Mouse (Mus musculus) left cerebral cortex, adult 9 months (tissue): ENCODE measurements around the gene Maml3.

Experiments
- DNase-seq, 2 experiments: peaks; one replicate each; pipeline ENCODE4 v3.0.0; 2022; ENCODE audit warnings: low spot score in 2 of 2

Gene Maml3

DNA sequence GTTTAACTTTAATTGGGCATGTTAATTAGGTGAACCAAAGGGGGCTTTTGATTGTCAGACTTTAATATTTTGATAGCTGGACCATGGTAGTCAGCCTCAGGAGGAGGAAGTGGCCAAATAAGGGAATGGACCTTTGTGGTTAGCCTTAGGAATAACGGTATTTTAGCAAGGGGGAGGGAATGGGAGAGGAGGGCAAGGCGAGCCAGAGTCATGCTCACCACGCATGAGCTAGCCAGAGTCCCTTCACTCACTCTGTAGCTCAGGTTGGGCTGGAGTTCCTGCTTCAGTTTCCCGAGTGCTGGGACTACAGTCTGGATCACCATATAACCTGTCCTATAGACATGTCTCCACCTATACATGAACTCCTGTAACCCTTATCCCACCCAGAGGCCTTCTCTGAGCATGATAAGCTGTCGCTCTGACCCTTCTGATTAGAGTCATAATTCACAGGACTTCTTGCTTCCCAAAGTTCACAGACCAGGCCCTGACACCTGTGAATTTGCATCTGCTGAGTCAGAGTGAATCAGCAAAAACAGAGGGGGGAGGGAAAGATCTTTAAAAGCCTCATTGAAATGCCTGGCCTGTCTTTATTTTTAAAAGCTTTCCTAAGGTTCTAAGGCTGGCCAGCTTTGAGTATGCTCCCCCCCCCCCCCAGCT, 434.3 kb downstream of the Maml3 start:
- DNase-seq = no peak

DNA sequence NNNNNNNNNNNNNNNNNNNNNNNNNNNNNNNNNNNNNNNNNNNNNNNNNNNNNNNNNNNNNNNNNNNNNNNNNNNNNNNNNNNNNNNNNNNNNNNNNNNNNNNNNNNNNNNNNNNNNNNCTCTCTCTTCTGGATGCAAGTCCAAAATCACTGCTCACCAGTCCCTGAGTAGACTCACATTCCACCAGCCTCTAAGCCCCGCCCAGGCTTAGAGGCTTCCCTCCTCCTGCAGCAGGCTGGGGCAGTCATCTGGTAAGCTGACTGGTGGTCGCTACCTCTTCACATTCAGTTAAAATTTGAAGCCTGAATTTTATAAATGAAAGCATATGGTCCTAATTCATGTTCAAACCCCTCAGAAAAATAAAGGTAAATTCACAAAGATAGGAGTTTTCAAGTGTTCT, 436.3 kb downstream of the Maml3 start:
- no peak for DNase-seq

DNA sequence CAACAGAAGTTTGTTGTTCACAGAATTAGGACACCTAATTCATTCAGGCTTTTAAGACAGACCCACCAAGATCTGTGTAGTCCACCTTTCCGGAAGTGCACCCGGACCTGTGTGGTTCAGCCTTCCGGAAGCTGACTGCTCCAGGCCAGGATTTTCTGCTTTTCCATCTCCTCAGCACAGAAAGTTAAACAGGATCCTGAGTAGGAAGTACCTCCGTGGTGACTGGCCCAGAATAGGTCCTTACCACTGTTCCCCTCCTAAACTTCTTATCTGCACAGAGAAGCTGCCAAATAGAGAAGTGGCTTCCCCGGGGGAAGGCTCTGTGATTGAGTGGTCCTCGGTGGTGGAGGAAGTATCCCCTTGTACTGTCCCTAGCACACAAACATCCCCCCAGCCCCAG, 442.3 kb downstream of the Maml3 start:
- DNase-seq = no peak

DNA sequence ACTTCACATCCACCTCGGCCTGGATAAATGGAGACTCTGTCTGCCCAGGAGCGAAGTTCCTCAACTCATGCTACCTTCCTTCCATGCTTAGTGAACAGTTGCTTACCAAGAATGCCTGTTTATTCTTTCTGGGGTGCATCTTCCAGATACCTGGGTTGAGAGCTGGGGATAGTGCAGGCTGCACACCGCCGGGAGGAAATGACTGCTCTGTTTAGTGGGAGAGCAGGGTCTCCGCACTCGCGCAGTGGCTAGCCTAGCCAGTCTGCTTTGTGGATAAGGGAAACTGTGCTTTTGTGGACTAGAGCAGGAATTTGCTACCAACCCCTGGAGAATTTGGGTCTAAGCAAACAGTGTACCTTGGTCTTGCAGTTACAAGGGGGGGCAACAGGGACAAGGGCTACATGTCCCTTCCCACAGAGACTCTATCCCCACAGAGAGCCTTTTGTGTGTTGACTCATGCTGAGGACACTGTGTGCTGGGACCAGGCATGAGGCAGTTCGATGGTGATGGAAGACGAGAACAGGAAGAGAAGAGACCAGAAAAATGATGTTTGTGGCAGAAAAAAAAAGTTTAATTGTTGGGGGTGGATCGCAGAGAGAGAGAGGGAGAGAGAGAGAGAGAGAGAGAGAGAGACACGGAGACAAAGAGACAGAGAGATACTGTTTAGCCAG, 442.9 kb downstream of the Maml3 start:
- no peak for DNase-seq

DNA sequence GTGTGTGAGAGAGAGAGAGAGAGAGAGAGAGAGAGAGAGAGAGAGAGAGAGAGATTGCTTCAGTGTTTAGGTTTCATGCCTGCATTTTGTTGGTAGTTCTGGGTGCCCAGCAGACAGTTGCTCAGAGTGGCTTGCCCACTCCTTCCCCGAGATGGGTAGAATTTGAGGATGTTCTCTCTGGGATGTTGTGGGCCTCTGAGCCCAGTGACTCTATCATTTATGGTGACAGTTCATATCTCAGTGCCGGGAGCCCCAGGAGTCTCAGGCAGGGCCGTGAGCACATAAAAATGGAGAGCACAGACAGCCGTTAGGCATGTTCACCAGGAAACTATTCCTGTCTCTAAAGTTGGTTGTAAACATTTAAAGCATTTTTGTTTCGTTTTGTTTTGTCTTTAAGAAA, 443.5 kb downstream of the Maml3 start:
- no peak for DNase-seq

DNA sequence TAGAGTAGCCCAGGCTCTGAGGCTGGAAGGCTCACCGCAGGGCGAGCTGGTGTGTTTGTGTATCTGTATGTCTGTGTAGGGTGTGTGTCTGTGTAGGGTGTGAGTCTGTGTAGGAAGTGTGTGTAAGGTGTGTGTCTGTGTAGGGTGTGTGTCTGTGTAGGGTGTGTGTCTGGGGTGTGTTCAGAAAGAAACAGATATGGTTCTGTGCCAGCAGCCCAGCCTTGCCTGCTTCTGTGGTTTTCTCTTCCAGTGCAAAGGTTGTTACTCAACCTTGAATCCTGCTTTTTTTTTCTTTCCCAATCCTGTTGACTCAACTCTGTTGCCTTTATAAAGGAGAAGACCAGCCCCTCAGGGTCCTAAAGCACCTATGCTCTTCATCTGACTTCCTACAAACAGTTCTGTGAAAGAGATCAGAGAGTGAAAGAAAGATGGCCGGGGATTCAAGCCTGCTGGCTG, 444.0 kb downstream of the Maml3 start:
- DNase-seq = no peak

DNA sequence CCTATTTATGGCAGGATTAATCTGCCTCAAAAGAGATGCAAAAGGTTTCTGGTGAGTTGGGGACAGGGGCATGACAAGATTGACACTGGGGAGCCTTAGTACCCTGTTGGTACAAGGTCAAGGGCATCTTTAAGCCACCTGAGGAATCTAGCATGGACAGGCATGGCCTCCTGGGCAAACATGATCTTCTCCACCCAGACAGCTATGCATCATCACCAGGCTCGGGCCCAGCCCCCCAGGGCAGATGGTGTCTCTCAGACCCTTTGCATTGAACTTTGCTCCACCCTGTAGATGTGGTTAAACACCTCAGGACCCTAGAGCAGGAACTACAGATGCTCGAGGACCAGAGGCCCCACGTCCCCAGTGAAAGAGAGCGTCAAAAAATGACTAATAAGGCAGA, 444.8 kb downstream of the Maml3 start, which contains the start of gene Mgst2:
Mgst2 (plus strand) TSS at position 301 of the 400 bp plus-strand sequence.
- DNase-seq = no peak

DNA sequence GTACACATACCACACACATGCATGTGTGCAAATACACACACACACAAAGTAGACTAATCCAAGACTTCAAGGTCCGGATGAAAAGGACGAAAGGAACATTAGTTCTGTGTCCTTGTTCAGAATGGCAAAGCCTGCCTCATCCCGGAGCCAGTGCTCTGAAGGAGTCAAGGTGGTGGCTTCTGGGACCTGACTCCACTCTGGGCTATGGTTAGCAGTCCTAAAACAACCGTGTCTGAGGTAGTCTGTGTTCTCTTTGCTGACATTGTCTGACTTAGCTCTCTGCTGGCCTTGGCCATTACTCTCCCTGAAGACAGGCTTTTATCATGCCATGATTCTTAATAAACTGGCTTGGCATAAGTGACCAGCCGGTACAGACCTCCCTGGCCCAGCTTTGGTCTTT, 445.5 kb downstream of the Maml3 start:
- no peak for DNase-seq

DNA sequence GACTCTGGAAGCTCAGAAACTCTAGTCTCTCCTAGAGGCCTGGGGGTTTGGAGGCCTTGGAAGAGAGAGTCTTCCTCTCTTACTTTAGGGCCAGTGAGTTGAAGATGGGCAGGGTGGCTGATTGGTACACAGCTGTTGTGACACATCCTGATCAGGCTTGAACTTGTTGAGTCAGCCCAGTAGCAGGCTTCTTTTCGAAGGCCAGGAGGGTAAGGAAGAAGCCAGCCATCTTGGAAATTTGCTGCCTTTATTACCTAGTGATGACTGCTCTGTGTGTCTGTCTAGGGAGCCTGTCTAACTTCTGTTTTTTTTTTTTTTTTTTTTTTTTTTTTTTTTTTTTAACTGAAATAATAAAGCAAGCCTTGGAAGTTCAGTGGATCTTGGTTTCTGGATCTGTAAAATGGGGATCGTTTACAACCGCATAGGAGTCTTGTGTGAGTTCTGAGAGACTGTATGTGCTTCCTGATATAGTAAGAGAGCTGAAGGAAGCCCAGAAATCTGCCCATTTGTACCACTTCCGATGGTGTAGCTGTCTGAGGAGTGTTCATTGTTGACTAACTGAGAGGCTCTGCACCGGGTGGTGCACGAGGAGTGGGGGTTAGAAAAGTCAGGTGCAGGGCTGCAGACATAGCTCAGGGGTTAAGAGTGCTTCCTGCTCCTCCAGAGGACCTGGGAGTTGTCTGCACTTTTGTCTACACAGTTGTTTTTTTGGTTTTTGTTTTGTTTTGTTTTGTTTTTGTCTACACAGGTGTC, 450.4 kb downstream of the Maml3 start:
- no peak for DNase-seq

DNA sequence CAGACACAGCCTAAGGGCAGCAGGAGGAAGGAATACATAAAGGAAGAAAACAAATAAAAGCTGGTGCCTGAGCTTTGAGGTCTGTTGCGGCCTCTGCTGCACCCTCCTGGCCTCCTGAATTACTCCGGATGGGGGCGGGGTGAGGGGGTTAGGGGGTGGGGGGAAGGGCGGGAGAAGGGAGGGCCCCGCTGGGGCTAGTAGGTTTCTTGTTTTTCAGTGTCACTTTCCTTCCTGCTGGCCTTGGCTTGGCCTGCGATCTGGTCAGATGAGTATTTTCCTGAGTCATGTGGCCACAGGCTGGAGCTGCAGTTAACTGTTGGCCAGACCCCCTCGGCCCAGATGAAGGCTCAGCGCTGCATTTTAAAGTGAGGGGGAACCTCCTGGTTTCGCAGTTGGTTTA, 452.2 kb downstream of the Maml3 start:
- DNase-seq = no peak

DNA sequence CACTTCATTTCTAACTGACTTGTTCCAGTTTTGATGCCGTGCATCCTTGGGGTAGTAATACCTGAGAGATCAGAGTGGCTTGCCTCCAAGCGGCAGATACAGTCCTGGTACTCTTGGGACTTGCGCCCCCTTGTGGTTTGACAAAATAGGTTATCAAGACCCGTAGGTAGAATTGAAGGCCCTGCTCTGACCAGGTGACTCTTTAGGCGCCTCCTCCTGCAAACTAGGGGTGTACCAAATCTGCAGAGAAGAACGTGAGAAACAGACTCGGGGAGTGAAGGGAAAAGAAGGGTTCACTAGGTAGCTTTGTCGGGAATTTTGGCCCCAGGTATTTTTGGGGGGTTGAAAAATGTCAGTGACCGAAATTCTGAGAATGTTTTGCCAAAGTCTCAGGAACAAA, 452.6 kb downstream of the Maml3 start:
- peak in 1 of 2 experiments; percentile 83 for DNase-seq

DNA sequence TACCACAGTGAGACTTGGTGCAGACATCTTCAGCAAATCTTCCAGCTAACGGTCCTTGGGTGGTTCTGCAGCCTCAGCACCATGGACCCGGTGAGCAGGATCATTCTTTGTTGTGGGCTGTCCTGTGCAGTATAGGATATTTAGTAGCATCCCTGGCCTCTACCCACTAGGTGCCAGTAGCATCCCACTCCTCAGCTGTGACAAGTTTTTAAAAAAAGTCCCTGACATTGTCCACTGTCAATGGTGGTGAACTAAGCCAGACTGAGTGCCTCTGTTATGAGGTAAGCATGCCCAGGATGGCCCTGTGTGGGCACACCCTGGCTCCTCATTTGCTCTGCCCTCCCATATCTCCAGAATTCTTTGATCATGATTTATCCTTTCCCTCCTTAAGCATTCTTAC, 453.7 kb downstream of the Maml3 start:
- DNase-seq = no peak

DNA sequence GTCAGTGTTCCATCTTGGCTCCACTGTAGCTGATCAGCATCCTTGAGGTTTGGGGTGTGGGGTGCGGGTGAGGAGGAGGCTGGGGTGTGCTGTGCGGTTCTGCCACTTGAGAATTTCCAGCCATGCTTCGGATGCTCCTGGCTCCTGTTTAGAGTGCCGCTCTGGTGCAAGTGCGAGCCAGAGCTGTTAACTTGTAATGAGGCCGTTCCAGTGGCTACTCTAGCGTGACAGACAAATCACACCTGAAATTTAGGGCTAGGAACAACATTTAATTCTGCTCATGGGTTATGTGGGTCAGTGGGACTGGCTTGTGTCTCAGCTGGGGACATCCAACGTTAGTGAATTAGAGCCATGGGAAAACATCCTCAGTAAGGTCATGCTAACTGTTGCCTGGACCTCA, 454.9 kb downstream of the Maml3 start:
- DNase-seq = no peak

DNA sequence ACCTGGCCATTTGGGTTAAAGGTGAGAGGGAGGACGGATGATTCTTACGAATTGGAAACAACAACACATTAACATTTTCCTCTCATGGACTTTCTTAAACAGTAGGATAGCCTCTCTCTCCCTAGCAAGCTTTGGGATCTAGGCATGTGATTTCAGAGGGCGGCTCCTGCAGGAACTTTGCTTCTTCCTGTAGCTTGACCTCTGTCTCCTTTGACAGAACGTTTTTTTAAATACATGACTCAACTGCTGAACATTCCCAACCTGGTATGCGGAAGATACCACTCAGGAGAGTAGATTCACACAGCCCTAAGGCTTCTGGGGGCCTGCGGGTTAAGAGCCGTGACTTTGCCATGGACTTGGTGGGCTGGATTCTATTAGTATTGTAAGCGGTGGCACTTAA, 455.4 kb downstream of the Maml3 start:
- DNase-seq = no peak

DNA sequence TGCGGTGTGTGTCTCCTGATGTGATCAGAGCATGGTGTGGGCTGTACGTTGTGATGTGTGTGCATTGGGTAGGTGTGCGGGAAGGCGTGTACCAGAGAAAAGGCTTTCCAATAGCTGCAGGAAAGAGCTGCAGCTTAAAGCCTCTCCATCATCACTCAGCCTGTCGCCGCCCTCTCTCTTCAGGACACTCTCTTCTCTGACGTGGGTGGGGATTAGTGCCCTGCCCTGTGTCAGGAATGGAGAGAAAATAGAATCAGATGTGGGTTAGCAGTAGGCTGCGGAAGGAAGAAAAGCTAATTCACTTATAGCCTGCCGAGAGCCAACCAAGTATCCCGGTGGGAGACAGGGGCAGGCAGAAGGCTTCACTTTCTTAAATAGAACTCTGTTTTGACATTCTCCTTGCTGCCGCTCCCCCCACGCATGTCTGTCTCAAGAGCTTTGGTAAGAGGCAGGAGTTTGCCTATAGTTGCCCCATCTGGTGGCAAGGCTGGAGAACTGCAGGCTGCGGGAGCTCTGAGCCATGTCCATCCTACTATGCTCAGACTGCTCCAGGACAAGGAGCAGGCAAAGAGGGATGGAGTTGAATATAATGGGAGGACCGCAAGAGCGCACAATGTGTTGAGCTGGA, 456.7 kb downstream of the Maml3 start:
- peak; percentile 75 to 85 for DNase-seq

DNA sequence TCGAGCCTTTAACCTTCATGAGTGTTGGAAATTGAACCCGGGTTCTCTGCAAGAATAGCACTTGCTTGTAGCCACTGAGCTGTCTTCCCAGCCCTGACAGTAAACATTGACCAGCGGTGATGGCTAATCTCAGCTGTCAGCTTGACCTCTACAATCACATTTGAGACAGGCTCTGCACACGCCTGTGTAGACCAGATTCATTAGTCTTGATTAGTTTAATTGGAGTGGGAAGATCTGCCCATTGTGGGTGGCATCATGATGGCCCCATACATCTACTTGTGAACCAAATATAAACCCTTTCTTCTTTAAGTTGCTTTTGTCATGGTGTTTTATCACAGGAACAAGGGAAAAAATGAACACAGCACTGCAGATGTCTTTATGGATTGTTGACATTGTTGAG, 457.5 kb downstream of the Maml3 start:
- DNase-seq = no peak

DNA sequence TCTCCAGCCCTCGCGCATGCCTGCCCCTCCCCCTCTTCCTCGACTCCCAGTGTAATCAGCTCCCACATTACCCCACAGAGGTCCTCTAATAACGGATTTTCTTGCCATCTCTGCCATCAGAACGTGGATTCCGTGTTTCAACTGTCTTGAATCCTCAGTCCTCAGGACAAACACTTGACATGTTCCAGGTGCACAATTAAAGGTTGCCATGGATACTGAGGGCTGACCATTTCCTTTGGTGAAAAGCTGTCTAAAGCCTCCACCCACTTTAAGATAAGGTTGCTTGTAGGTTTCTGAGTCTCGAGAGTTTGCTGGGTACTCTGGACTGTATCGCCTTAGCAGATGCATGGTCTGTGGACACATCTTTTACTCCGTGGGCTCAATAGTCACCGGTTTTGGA, 458.6 kb downstream of the Maml3 start:
- DNase-seq = no peak

DNA sequence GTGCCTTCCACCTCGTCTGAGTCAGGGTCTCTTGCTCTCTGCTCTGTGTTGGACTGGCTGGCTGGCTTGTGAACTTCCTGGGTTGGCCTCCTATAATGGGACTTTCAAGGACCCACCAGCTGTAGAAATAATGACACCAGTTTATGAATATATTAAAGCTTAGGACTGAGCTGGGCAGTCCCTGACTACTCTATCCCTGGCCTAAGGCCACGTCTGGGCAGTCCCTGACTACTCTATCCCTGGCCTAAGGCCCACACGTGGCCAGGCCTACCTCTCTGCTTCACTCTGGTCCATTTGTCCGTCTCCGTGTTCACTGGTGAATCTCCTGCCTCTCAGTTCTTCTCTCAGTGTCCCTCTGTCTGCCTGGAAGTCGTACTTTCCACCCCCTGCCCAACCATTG, 459.4 kb downstream of the Maml3 start:
- no peak for DNase-seq

DNA sequence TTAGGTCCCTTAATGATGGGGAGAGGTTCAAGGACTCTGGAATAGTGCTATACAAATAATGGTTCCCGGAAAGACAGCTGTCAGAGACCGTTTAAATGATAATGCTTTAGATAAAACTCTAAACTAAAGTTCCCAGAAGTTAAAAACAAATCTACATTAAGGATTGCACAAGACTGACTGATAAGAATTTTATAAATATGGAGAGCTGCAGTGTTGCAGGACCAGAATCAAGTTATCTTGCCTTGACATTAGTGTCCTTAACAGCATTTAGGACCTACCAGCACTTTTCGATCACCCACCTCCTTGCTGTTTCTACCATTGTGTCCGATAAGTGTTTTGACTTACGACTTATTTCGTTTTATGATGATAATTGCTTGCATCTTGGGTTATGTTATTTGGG, 466.6 kb downstream of the Maml3 start:
- no peak for DNase-seq

DNA sequence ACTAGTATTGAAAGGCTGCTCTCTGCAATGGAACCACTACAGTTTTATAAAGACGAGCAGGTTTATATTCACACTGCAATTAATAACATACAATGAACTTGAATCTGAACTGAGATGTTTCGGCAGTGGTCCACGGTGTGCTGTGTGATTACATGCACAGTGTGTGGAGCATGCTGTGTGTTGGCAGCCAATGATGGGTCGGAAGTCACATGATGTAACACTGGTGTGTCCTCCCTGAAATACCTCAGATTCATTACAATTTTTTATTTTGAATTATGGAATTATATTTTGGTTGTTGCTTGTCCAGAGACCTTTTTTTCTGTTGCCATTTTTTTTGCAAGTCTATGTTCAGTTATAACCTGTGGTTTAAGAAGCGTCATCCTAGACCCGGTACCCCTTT, 467.6 kb downstream of the Maml3 start:
- no peak for DNase-seq

DNA sequence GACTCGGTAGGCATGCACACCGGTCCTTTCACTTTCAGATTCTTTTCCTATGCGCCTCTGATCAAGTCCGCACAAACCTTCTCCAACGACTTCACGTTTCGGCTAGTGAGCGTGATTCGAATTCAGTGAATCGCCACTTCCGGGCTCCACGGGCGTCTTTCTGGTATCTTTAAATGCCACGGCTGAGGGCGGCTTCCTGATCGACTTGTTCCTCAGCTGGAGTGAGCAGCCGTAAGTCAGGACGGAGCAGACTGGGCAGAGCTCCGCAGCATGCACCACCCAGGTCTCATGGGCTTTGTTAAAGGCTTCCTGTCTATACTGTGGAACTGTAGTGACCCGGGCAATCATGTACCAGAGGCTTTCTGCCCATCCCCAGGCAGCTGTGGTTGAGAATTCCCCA, 468.2 kb downstream of the Maml3 start:
- DNase-seq = no peak

DNA sequence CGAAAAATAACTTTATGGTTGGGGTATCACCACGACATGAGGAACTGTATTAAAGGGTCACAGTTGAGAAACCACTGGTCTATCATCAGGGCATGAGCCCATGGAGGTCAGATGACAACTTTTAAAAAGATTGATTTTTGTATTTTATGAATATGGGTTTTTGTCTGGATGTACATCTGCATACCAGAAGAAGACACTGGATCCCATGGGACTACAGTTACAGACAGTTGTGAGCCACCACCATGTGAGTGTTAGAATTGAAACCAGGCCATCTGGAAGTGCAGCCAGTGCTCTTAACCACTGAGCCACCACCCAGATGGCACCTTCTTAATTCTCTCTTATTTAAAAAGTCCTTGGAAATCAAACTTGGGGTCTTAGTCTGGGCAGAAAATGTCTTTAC, 468.9 kb downstream of the Maml3 start:
- no peak for DNase-seq
